ENCODE assay signal across 8 mouse cellular contexts in genomic region chr2:106692405-106692782, GRCm38 (mm10). TPM values are rescaled to one million over a fixed set of nuclear protein-coding genes. Genes with fewer than 3 reads are reported as not detected.
DNase-seq lines count a peak whose midpoint lies in the region; ATAC-seq lines count a peak whose summit lies in the region.

No protein-coding gene starts in this region.

- 2% methylated on average over 14 of the region's 14 CpGs for WGBS in heart, embryonic 12.5 days
- WGBS in liver, embryonic 16.5 days (ENCODE audit: insufficient replicate concordance): 5% methylated on average over 14 of the region's 14 CpGs

- DNase-seq in heart, adult 8-10 months (ENCODE audit: low spot score): no peak
- DNase-seq in adrenal gland, postnatal 25 days: peak; percentile 48
- peak; percentile 40 for DNase-seq in forelimb bud, embryonic 11.5 days (ENCODE audit: low read depth, low spot score)
- no peak for DNase-seq in thymus, postnatal 10 days (ENCODE audit: low spot score in 2 of 2)
- no peak for DNase-seq in left cerebral cortex, postnatal 36 days (ENCODE audit: low spot score in 2 of 2)
- no peak for DNase-seq in spleen, postnatal 4 days (ENCODE audit: low spot score in 2 of 2)

- H3K4me2 ChIP-seq in heart, embryonic 12.5 days: peak overlapping the region; percentile 89
- peak overlapping the region; percentile 84; the same call in 1 of the 2 replicates for H3K4me2 ChIP-seq in liver, embryonic 16.5 days (ENCODE audit: low read depth, low read length)

- no peaks in the 10 kb centered on the region for H3K9me3 ChIP-seq in heart, embryonic 12.5 days (replicated peaks)
- no peaks in the 10 kb centered on the region for H3K9me3 ChIP-seq in liver, embryonic 16.5 days (replicated peaks; ENCODE audit: control insufficient read depth, low read length)

- intact Hi-C loops in left cerebral cortex, postnatal 36 days (cut with DNase I): loop anchor here (5.0 to 10.0 kb wide), 3 partner anchors 178 to 270 kb away; no protein-coding TSS in a partner anchor

- H3K36me3 ChIP-seq in heart, embryonic 12.5 days: no peaks in the 10 kb centered on the region
- H3K36me3 ChIP-seq in liver, embryonic 16.5 days (ENCODE audit: control insufficient read depth, insufficient read depth): no peaks in the 10 kb centered on the region

- peak overlapping the region; percentile 96 for H3K9ac ChIP-seq in heart, embryonic 12.5 days
- no peak overlapping the region for H3K9ac ChIP-seq in liver, embryonic 16.5 days (ENCODE audit: low read depth, low read length)

- H3K27ac ChIP-seq in heart, embryonic 12.5 days (ENCODE audit: poor library complexity, severe bottlenecking): peak overlapping the region; percentile 99
- no peak overlapping the region for H3K27ac ChIP-seq in liver, embryonic 16.5 days (ENCODE audit: low read length)

- H3K4me1 ChIP-seq in heart, embryonic 12.5 days (replicated peaks): peaks cover 12% of the 10 kb centered on the region; the same call in 1 of the 2 replicates
- H3K4me1 ChIP-seq in liver, embryonic 16.5 days (ENCODE audit: control insufficient read depth, low read depth, low read length): no peaks in the 10 kb centered on the region; the same call in 1 of the 2 replicates

- H3K4me3 ChIP-seq in heart, embryonic 12.5 days: peak overlapping the region; percentile 94
- no peak overlapping the region for H3K4me3 ChIP-seq in liver, embryonic 16.5 days (ENCODE audit: low read depth, low read length)

- H3K27me3 ChIP-seq in heart, embryonic 12.5 days (replicated peaks): no peaks in the 10 kb centered on the region
- H3K27me3 ChIP-seq in liver, embryonic 16.5 days (ENCODE audit: control insufficient read depth, insufficient read depth, low read depth, low read length): peaks cover 52% of the 10 kb centered on the region

- no peak for ATAC-seq in heart, embryonic 12.5 days (ENCODE audit: insufficient number of reproducible peaks, low FRiP score)
- ATAC-seq in liver, embryonic 16.5 days (ENCODE audit: low read depth): no peak

RNA-seq across cellular contexts. Expression of gene Mpped2, which starts 0.7 kb away (rescaled TPM):
- polyA plus RNA-seq in heart, embryonic 12.5 days (2016; fragmentation: Nextera tagmentation; extraction: Ambion mirVana): 114 and 117 TPM in 2 replicates
- 10 to 100 TPM; 15.4 to 23.0 (median 21.3) TPM for total RNA-seq in heart, adult 8-10 months (2022)
- total RNA-seq in adrenal gland, postnatal 25 days (2021): 39.5 and 47.2 TPM in 2 replicates
- 1.2 and 1.8 TPM in 2 replicates for polyA plus RNA-seq in liver, embryonic 16.5 days (2015; fragmentation: Nextera tagmentation; extraction: Ambion mirVana)
- 10 to 100 TPM; 31.9 to 38.8 TPM for total RNA-seq in left cerebral cortex, postnatal 36 days (2021)

Comparison
In these comparisons a context has a peak if more than half of its experiments do, and no peak if none do; other contexts are left out.
1. DNase-seq: peak in adrenal gland, postnatal 25 days (single experiment) and forelimb bud, embryonic 11.5 days (single experiment); none in heart, adult 8-10 months (single experiment), thymus, postnatal 10 days (0 of 2), left cerebral cortex, postnatal 36 days (0 of 2) and spleen, postnatal 4 days (0 of 2).